Mouse (Mus musculus): ENCODE data around the gene Plxna2.

GRCm38 (mm10) chr1:194675891-194676200, 57.8 kb downstream of the Plxna2 start:
- TF ChIP-seq POLR2A (IDR thresholded peaks at IDR 0.05; ENCODE audit: low read depth, low read length) (no peak), CTCF (IDR thresholded peaks at IDR 0.05; ENCODE audit: extremely low read depth, insufficient read depth, insufficient read length, insufficient replicate concordance) (no peak)

Data from spleen, adult 2 months (tissue).